Mouse (Mus musculus): ENCODE measurements at regions not wholly inside any gene's neighbourhood (a gene's known extent, or its start where the extent isn't known, plus 50 kb on each side); places are given as distances from the start of the nearest gene placed in this dataset.

DNA sequence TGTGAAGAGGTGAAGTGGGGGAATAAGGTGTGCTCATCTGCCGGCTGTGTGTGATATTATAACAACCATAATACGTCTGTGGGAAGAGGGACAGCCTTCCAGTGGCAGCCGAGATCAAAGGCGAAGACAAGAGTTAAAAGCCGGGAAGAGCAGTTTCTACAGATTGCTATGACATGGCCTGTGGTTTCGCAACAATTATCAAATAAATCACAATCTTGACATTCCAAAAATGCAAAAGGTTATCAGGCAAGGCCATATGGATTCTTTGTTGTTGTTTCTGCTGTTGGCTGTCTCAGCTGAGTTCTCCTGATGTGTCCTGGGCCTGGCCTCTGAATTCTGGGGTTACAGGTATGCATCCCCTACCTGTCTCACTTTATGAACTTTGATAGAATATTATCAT, 235.9 kb downstream of the Hhipl2 start:
- TF ChIP-seq CTCF (IDR thresholded peaks at IDR 0.05; ENCODE audit: extremely low read depth, insufficient read depth, insufficient read length, insufficient replicate concordance) (no peak), POLR2A (IDR thresholded peaks at IDR 0.05; ENCODE audit: low read depth, low read length) (no peak)
